Mouse (Mus musculus) adipocyte (in vitro differentiated cells): ENCODE measurements around the gene Epha2.

ENCODE experiments used
- DNase-seq: peaks from one replicate; pipeline ENCODE4 v3.0.0-alpha.2; 2016; ENCODE audit warnings: low spot score

Epha2 gene

DNA sequence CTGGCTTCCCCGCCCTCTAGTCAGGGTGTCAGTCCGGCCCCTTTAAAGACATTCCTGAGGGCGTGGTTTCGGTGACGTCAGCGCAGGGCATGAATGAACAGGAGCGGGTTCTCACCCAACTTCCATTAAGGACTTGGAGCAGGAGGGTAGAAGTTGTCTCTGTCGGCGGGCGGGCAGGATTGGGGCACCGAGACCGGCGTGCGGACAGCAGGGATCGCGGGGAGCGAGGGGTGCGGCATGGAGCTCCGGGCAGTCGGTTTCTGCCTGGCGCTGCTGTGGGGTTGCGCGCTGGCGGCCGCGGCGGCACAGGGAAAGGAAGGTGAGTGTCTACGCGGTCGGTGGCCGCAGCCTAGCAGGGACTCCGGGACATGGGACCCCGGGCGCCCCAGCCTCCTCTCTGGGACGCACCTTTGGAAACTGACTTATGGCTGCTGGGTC, at the start of gene Epha2:
TSS of gene Epha2 (plus strand) at position 125 of the 438 bp plus-strand sequence.
- peak; percentile 62 for DNase-seq

GRCm38 (mm10) chr4:141252641-141253040, 48.4 kb upstream of the Epha2 start:
- DNase-seq: no peak

DNA sequence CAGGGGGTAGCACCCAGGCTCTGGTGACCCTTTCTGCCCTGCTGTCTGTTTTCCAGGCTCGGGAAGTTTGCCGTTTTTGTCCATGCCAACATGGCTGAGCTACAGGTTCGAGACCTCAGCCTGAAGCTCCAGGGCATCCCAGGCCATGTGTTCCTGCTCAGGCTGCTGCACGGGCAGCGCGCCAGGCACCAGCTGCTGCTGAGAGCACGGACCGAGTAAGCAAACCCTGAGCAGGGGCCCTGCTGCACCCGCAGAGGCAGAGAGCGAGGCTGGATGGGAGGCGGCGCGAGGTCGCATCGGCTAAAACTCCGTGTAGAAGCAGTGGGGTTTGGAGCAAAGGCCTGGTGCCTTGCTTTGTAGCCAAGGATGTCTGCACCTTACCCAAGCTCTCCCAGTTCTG, 46.8 kb upstream of the Epha2 start:
- no peak for DNase-seq

DNA sequence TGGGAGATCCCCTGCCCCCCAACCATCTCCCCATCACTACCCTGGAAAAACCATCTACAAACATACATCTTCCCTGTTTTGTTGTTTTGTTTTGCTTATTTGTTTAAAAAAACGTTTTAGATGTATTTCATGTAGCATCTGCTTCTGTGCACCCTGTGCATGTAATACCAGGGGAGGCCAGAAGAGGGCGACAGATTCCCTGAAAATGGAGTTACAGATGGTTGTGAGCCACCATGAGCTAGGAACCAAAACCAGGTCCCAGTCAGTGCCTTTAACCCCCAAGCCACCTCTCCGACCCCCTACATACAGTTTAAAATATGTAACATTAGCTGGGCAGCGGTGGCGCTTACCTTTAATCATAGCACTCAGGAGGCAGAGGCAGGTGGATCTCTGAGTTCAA, 43.6 kb upstream of the Epha2 start:
- DNase-seq: no peak

DNA sequence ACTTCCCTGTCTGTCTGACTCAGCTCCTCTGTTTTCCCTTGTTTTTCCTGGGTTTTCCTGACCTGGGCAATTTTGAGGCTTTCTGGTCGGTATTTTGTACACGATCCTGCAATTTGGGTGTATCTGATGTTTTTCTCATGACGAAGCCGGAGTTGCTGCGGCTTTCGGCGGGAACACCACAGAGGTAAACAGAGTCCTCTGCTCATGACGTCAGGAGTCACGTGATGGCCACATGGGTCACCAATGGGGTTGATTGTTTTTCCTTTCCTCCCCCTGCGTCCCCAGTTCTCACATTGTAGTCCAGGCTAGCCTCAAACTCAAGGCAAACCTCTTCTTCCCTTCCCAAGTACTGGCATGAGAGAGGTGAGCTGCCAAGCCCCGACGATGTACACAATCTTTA, 41.6 kb upstream of the Epha2 start:
- DNase-seq: no peak

DNA sequence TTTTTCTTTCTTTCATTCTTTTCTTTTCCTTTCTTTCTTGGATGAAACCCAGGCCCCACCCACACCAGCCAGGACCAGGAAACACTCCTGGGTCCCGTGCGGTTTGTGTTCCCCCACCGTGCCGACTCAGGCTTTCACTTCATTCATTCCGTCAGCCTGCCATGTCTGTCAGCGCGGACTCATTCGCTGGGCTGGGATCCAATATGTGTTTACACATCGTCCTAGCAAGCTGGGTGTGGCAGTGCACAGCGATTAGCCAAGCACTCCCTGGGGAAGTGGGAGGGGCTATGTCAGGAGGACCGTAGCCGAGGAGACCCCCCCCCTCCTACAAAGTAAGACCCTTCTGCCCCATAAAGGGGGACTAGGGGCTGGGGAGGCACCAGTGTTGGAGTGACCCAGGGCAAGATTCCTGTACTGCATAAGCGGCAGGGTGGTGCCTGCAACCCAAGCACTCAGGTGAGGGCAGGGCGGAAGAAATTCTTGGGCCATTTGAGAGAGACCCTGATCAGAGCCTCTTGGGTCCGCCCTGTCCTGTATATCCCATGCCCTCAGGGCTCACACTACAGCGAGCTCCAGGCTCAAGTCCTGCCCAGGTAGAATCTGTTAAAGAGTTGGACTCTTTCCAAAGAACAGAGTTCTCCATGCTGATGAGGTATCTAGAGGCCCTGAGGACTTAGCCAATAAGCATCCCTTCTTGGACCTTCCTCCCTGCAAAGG, 40.9 kb upstream of the Epha2 start:
- DNase-seq: peak; percentile 84

- DNase-seq: peak; percentile 62
These were observed 38.0 kb upstream of the Epha2 start for GRCm38 (mm10) chr4:141262906-141263637.

- DNase-seq: no peak
These were observed 34.9 kb upstream of the Epha2 start for GRCm38 (mm10) chr4:141265979-141266637.

DNA sequence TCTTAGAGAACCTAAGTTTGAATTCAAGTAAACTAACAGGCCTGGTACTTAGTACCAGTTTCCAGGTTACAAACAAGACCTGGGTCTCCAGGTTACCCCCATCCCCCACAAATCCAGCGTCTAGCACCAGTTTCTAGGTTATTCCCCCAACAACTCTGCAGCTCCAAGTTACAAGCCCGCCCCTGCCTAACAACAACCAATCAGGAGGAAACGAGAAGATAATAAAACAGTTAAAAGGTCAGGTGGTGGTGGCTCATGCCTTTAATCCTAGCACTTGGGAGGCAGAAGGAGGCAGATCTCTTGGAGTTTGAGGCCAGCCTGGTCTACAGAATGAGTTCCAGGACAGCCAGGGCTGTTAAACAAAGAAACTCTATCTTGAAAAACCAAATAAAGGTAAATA, 33.8 kb upstream of the Epha2 start:
- no peak for DNase-seq

- peak; percentile 67 for DNase-seq
These were observed 33.2 kb upstream of the Epha2 start for GRCm38 (mm10) chr4:141267837-141268236.

- DNase-seq: no peak
These were observed 32.7 kb upstream of the Epha2 start for GRCm38 (mm10) chr4:141268350-141268749.

DNA sequence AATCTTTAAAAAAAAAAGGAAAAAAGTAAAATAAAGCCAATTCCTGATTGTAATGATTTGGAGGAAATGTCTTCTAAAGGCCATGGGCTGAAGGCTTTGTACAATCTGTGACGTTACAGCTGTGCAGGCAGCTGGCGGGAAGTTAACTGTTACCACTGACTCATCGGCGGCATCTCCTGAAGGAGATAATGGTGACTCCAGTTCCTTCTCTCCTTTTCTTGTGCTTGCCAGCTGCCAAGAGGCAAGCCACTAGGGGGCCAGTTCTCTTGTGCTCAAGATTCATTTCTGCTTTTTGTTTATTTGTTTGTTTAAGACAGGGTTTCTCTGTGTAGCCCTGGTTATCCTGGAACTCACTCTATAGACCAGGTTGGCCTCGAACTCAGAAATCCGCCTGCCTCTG, 32.0 kb upstream of the Epha2 start:
- DNase-seq: no peak

DNA sequence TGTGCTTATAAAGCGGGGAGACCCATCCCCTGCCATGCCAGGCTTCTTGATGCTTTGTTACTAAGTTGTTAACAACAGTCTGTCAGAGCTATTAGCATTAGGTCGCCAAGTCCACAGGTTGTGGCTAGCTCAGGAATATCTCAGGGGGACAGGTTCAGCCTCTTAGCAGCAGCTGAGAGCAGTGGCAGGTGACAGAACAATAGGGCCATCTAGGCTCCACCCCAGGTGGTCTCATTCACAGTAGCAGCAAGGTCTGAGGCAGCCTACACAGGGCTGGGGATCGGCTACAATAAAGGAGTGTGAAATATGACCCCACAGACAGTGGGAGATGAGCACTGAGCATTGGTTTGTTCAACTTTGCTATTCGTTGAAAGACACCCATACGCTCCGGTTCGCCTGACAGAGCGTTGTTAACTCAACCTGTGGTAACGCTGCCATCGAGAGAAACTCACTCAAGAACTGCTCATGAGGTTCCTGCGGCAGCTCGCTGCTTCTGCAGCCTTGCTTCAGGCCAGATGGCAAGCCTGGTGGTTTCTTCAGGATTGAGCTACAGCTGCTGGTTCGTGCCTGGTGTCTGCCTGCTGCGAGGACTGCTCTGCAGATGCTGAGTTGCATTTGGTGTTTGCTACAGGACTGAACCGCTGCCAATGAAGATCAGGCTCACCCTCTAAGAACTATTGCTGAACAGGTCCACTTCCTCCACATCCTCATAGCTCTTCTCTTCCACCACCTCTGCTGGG, 30.7 kb upstream of the Epha2 start:
- no peak for DNase-seq

DNA sequence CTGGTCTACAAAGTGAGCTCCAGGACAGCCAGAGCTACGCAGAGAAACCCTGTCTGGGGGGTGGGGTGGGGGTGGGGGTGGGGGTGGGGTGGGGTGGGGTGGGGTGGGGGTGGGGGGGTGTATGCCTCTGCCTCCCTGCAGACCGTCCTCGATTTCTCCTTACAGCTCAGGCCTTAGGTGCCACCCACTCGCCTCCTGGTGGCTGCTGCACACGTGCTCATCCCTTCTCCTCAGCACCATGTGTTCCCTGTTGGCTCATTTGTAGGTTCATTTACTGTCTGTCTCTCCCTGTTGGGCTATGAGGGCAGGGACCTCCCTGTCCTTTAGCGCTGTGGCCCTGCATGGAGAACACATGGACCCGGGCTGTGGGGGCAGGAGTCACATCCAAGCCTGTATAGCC, 29.8 kb upstream of the Epha2 start:
- DNase-seq: no peak

- no peak for DNase-seq
These were observed 29.3 kb upstream of the Epha2 start for GRCm38 (mm10) chr4:141271721-141272120.

DNA sequence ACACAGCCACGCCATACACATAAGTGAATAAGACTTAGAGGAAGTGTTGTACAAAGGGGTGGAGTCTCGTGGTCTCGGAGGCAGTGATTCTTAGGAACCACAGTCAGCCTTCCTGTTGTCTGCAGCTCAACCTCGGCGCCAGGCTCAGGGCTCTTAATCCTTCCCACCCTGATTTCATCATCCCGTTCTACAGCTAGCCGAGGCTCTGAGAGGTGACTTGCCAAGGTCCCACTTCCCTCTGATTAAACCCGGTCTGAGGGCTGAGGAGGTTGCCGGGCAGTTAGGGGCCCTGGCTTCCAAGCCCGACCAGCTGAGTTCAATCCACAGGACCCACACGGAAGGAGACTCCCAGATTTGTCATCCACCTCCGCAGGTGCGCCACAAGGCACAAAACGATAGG, 28.2 kb upstream of the Epha2 start:
- DNase-seq: no peak

- DNase-seq: peak; percentile 80
These were observed 27.7 kb upstream of the Epha2 start for GRCm38 (mm10) chr4:141273296-141273695.

- no peak for DNase-seq
These were observed 26.3 kb upstream of the Epha2 start for GRCm38 (mm10) chr4:141274485-141275341.

DNA sequence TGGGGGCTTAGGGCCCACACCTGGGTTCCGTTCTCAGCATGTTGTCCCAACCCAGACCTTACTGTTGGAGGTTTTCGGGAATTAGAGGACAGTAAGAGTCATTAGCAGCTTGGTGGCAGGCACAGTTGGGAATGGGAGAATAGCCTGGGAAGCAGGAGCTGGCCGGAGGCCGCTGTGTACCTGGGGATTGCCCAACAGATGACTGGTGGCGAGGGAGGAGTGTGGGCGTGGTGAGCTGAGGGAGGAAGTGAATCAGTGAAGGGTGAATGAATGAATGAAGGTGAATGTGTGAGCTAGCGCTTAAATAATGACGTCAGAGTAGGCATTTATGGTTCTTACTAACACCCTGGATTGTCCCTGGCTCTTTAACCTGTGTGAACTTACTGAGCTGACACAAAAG, 23.9 kb upstream of the Epha2 start:
- DNase-seq: no peak

DNA sequence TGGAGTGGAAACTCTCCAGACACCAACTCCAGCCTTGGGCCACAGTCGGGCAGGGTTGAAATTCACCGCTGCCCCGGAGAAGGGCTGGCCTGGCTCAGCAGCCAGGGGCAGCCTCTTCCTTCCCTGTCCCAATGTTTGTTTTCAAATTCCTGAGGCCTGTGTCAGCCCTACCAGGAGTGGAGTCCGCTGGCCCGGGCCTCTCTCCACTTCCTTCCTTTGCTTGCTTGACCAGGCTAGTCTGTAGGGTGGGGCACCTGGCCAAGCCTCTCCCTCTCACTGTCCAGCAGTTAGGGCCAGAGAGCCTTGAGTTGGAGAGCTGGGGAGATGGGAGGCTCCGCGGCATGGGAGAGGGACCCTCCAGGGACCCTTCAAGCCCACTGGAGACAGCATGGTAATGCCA, 22.9 kb upstream of the Epha2 start:
- DNase-seq: peak; percentile 82

DNA sequence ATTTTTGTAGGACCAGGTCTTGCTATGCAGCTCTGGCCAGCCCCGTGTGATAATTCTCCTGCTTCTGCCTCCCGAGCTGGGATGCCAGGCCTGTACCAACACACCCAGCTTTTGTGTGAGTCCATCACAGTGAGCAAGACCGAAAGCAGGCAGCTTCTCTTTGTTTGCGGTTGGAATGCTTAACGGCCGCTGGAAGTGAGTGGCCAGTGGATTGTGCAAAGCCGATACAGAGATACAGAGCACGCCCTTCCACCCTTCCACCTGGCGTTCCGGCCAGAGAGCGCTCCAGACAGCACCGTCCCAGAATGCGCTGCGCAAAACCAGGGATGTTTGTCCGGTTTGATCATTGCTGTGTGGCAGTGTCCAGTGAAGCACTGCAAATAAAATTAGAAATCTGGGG, 21.7 kb upstream of the Epha2 start:
- DNase-seq: no peak
